Mouse (Mus musculus) ES-E14 (cell line): ENCODE measurements at regions not wholly inside any gene's neighbourhood (a gene's known extent, or its start where the extent isn't known, plus 50 kb on each side); places are given as distances from the start of the nearest gene placed in this dataset.

Source experiments
- DNase-seq: peaks from one replicate; pipeline ENCODE4 v3.0.0-alpha.2; 2013; ENCODE audit warnings: low read depth, low spot score
- H3K27ac ChIP-seq: 2 replicates; pipeline ENCODE4 v1.5.1; 2012; ENCODE audit warnings: low read depth, mild to moderate bottlenecking, low read length, moderate library complexity, mixed read lengths; ENCODE audit not compliant: poor library complexity, insufficient read depth, severe bottlenecking
- H3K36me3 ChIP-seq: 2 replicates; pipeline ENCODE4 v1.6.1; 2012; ENCODE audit warnings: mild to moderate bottlenecking, low read length, moderate library complexity, mixed read lengths; ENCODE audit not compliant: control insufficient read depth, poor library complexity, insufficient read depth, severe bottlenecking
- H3K4me1 ChIP-seq, 2 experiments: fragments of 150-350 bp in 1 of 2; sonication (generic) in 1 of 2; 2 replicates each; pipeline ENCODE4 v1.6.1; 2012; ENCODE audit warnings: low read length in 2 of 2, mild to moderate bottlenecking in 1 of 2, mixed read lengths in 1 of 2; ENCODE audit not compliant: control insufficient read depth in 2 of 2, insufficient read depth in 2 of 2, poor library complexity in 1 of 2
- H3K4me3 ChIP-seq, 2 experiments: fragments of 150-350 bp in 1 of 2; sonication (generic) in 1 of 2; 2 replicates each; pipeline ENCODE4 v1.5.1; 2012; ENCODE audit warnings: low read length in 2 of 2, low read depth in 1 of 2, mild to moderate bottlenecking in 1 of 2, mixed read lengths in 1 of 2; ENCODE audit not compliant: insufficient read depth in 1 of 2, poor library complexity in 1 of 2, severe bottlenecking in 1 of 2
- H3K9ac ChIP-seq: 2 replicates; pipeline ENCODE4 v1.6.1; 2012; ENCODE audit warnings: low read depth, mild to moderate bottlenecking, low read length, mixed read lengths; ENCODE audit not compliant: poor library complexity, insufficient read depth, severe bottlenecking
- H3K9me3 ChIP-seq: fragments of 150-350 bp; sonication (generic); 2 replicates; pipeline ENCODE4 v1.6.1; 2012; ENCODE audit warnings: low read depth, mild to moderate bottlenecking, low read length; ENCODE audit not compliant: control insufficient read depth, insufficient read depth
- CHD2 ChIP-seq: IDR thresholded peaks from 2 replicates; pipeline ENCODE4 v1.6.1; 2014; ENCODE audit warnings: mild to moderate bottlenecking, low read depth, low read length, inconsistent platforms
- HCFC1 ChIP-seq: IDR thresholded peaks from 2 replicates; pipeline ENCODE4 v1.6.1; 2012; ENCODE audit warnings: low read length, inconsistent platforms, borderline replicate concordance; ENCODE audit not compliant: insufficient read depth
- MAFK ChIP-seq: IDR thresholded peaks from 2 replicates; pipeline ENCODE4 v1.6.1; 2014; ENCODE audit warnings: mild to moderate bottlenecking, low read depth, low read length, inconsistent platforms; ENCODE audit not compliant: insufficient read depth
- ZC3H11A ChIP-seq: IDR thresholded peaks from 2 replicates; pipeline ENCODE4 v1.6.1; 2012; ENCODE audit warnings: low read depth, mild to moderate bottlenecking, inconsistent platforms, low read length, borderline replicate concordance
- ZNF384 ChIP-seq: IDR thresholded peaks from 2 replicates; pipeline ENCODE4 v1.6.1; 2012; ENCODE audit warnings: low read depth, low read length, inconsistent platforms
- in situ Hi-C, 2 experiments: fragments of 600-800 bp; cut with MboI; formaldehyde crosslinking; loops; one replicate each; pipeline ENCODE4 v1.15.1; 2025; ENCODE audit warnings: low sequenced_read_pairs in 2 of 2, inconsistent platforms in 1 of 2; ENCODE audit not compliant: unreplicated experiment in 2 of 2

GRCm38 (mm10) chr13:99121096-99121495 is 63.5 kb upstream of the Zfp366 start:
- Histone ChIP-seq H3K9me3 (peaks cover 4% of the 10 kb centered on the region; the same call in 1 of the 2 replicates), H3K4me1 (peaks cover 0 to under 1% of the 10 kb centered on the region in 2 experiments; a peak in 1 of 4 replicates), H3K4me3 (no peak overlapping the region), H3K9ac (no peak overlapping the region), H3K27ac (no peak overlapping the region), H3K36me3 (no peaks in the 10 kb centered on the region)
- in situ Hi-C loops = no loop called here
- TF ChIP-seq CHD2 (no peak), MAFK (no peak), ZNF384 (no peak), ZC3H11A (no peak), HCFC1 (no peak)
- no peak for DNase-seq

- Histone ChIP-seq H3K4me3 (no peak overlapping the region), H3K9me3 (no peaks in the 10 kb centered on the region), H3K36me3 (no peaks in the 10 kb centered on the region), H3K27ac (no peak overlapping the region), H3K4me1 (peaks cover 0 to 7% of the 10 kb centered on the region in 2 experiments; a peak in 2 of 4 replicates), H3K9ac (no peak overlapping the region)
- no peak for DNase-seq
- in situ Hi-C loops = no loop called here
- no peak for TF ChIP-seq ZNF384
- no peak for TF ChIP-seq ZC3H11A
- no peak for TF ChIP-seq MAFK
- no peak for TF ChIP-seq HCFC1
- no peak for TF ChIP-seq CHD2
Observed at GRCm38 (mm10) chr13:99119941-99120340, 64.7 kb upstream of the Zfp366 start.

DNA sequence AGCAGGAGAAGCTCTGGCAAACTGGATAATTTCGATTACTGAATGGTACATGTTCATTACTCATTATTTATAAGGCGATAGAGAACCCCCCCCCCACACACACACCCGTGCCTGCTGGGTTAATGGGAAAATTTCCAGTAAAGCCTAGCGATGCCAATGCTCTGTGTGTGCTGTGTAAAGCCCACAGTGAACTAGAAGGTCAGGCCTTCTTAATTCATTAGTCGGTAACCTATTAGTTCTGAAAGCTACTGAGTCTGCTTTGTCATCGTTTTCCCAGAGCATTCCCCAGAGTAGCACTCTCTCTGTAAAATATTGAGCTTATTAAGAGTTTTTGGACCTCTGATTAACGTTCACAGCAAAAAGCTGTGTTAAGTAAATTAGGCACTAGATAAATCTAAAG is 65.7 kb upstream of the Zfp366 start:
- no peaks in the 10 kb centered on the region for H3K9me3 ChIP-seq
- no peak for DNase-seq
- no peak overlapping the region for H3K9ac ChIP-seq
- no peak for TF ChIP-seq MAFK
- H3K4me1 ChIP-seq = peaks cover 0 to 7% of the 10 kb centered on the region in 2 experiments; a peak in 2 of 4 replicates
- in situ Hi-C loops = no loop called here
- H3K36me3 ChIP-seq = no peaks in the 10 kb centered on the region
- H3K27ac ChIP-seq = no peak overlapping the region
- no peak overlapping the region for H3K4me3 ChIP-seq

DNA sequence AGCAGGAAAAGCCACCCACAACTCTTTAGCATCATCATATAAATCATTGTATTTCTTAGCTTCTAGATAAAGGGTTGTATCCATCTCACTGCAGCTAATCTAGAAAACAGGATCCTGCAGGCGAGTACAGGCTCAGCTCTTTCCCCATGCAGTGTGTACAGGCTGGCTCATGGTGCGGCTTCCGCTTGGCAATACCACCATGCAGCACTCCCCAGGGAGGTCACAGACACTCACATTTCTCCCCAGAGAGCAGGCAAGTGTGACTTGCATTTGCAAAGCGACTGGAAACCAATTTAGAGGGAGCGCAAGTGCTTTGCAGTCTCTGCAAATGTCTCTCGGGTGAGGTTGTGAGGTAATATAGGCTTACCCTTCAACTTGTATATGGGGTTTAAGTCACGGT is 69.1 kb upstream of the Zfp366 start:
- Histone ChIP-seq H3K9ac (no peak overlapping the region), H3K4me1 (peaks cover 3 to 7% of the 10 kb centered on the region in 2 experiments; a peak in 2 of 4 replicates), H3K4me3 (no peak overlapping the region), H3K9me3 (no peaks in the 10 kb centered on the region), H3K27ac (no peak overlapping the region), H3K36me3 (no peaks in the 10 kb centered on the region)
- no peak for DNase-seq
- in situ Hi-C loops = no loop called here
- TF ChIP-seq MAFK = no peak
- TF ChIP-seq ZC3H11A = no peak
- TF ChIP-seq ZNF384 = no peak
- TF ChIP-seq HCFC1 = no peak
- TF ChIP-seq CHD2 = no peak

GRCm38 (mm10) chr13:99114565-99114964 is 70.1 kb upstream of the Zfp366 start:
- no peak overlapping the region for H3K4me3 ChIP-seq
- H3K27ac ChIP-seq = no peak overlapping the region
- TF ChIP-seq MAFK (no peak), CHD2 (no peak), HCFC1 (no peak), ZNF384 (no peak)
- in situ Hi-C loops = no loop called here
- DNase-seq = no peak
- peaks cover 3 to 7% of the 10 kb centered on the region in 2 experiments; a peak in 2 of 4 replicates for H3K4me1 ChIP-seq
- no peaks in the 10 kb centered on the region for H3K9me3 ChIP-seq
- no peaks in the 10 kb centered on the region for H3K36me3 ChIP-seq
- H3K9ac ChIP-seq = no peak overlapping the region
